Mouse (Mus musculus) stomach, adult 2 months (tissue): ENCODE measurements around the gene Olfr694. TPM values are rescaled to one million over a fixed set of nuclear protein-coding genes. Genes with fewer than 3 reads are reported as not detected.

ENCODE experiments used
- polyA plus RNA-seq: library from polyadenylated mRNA; depleted of rRNA; stranded (reverse); fragments of >200 nt; gene quantifications from 2 replicates; pipeline ENCODE4 v1.2.3, GENCODE M21; 2012; rRNA removed

The Olfr694 gene
- not detected in 2 replicates for polyA plus RNA-seq

DNA sequence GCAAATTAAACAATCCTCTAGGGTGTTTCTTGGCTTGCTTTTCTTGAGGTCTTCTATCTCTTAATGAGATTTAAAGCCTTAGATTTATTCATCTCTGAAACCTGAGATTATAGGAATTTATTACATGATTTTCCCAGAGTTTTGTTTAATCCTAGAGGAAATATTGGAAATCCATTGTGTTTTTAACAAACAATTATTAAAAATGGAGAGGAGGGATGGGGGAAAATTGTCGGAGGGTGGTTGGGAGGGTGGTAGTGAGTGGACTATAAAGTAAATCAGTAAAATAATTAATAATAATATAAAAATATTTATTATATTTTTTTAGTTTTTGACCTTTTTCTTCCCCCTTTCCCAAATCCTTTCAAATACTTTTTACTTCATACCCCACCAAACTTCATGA lies at the start of gene Olfr694:
TSS of gene Olfr694 (minus strand) at position 101 of the 400 bp plus-strand sequence.

DNA sequence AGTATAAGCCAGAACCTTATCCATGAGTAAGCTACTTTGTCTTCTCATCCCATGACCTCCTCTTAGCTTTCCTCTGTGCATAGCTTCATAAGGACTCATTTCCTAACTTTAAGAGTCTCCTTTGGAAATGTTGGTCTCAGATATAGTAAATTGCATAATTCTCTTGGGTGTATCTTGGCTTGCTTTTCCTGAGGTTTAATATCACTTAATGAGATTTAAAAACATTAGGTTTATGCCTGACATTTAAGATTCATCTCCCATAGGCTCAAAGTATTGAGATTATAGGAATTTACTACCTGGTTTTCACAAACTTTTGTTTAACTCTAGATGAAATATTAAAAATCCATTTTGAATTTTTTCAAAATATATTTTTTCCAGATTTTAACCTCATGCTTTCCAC lies 24.7 kb upstream of the Olfr694 start, which contains the start of gene Olfr695:
TSS of gene Olfr695 (minus strand) at position 101 of the 400 bp plus-strand sequence.

DNA sequence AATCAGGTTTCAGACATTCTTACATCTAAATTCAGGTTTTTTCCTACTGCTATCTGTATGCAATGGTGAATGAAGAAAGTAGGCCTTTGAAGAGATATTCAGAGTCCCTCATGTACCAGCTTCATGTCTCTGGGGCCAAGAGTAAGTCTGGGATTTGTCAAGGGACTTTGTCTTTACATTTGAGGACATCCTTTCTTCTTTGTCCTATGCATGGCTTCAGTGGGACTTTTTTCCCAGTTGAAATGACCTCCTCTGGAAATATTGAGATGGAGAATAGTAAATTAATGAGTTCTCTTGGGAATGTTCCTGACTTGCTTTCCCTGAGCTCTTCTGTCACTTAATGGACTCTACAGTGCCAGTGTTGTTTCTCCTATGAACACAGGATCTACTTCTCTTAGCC lies 11.1 kb downstream of the Olfr694 start, which contains the start of gene Olfr693:
TSS of gene Olfr693 (minus strand) at position 101 of the 400 bp plus-strand sequence.

Other genes with a start within 250 kb of the Olfr694 start
- not detected in 2 replicates for gene Olfr693, start 11.2 kb downstream of the Olfr694 start, polyA plus RNA-seq
- not detected in 2 replicates for gene Olfr695, start 24.6 kb upstream of the Olfr694 start, polyA plus RNA-seq
- not detected in 2 replicates for gene Olfr697, start 50.6 kb upstream of the Olfr694 start, polyA plus RNA-seq
- not detected in 2 replicates for gene Olfr698, start 63.6 kb upstream of the Olfr694 start, polyA plus RNA-seq
- not detected in 2 replicates for gene Olfr699, start 101.4 kb upstream of the Olfr694 start, polyA plus RNA-seq
- gene Olfr700, start 117.0 kb upstream of the Olfr694 start, polyA plus RNA-seq: not detected in 2 replicates
- gene Olfr701, start 122.3 kb upstream of the Olfr694 start, polyA plus RNA-seq: not detected in 2 replicates
- not detected in 2 replicates for gene Olfr702, start 142.1 kb upstream of the Olfr694 start, polyA plus RNA-seq
- not detected in 2 replicates for gene Olfr703, start 151.5 kb upstream of the Olfr694 start, polyA plus RNA-seq
- gene Olfr704, start 171.4 kb upstream of the Olfr694 start, polyA plus RNA-seq: not detected in 2 replicates
- gene Olfr705, start 185.1 kb upstream of the Olfr694 start, polyA plus RNA-seq: not detected in 2 replicates
- not detected in 2 replicates for gene Olfr706, start 196.3 kb upstream of the Olfr694 start, polyA plus RNA-seq
- gene Olfr707, start 209.4 kb upstream of the Olfr694 start, polyA plus RNA-seq: not detected in 2 replicates
- not detected in 2 replicates for gene Olfr1532-ps1, start 216.2 kb upstream of the Olfr694 start, polyA plus RNA-seq
- gene Olfr709-ps1, start 240.4 kb upstream of the Olfr694 start, polyA plus RNA-seq: not detected in 2 replicates